Mouse (Mus musculus) heart, adult 2 months (tissue): ENCODE data around the gene Helz.

Source experiments
- EP300 ChIP-seq: fragments of 200-500 bp; IDR thresholded peaks from 2 replicates; pipeline ENCODE4 v1.6.1; 2011; ENCODE audit warnings: low read depth, low read length, control low read depth; ENCODE audit not compliant: insufficient read depth
- POLR2A ChIP-seq: fragments of 200-500 bp; IDR thresholded peaks from 2 replicates; pipeline ENCODE4 v1.6.1; 2011; ENCODE audit warnings: mild to moderate bottlenecking, low read depth, low read length, control low read depth; ENCODE audit not compliant: insufficient read depth

GRCm38 (mm10) chr11:107625746-107626145 lies 78.0 kb downstream of the Helz start:
- no peak for TF ChIP-seq POLR2A
- TF ChIP-seq EP300 = no peak
